Mouse (Mus musculus) intestine, embryonic 16.5 days (tissue): ENCODE measurements around the gene Gtf2i. TPM values are rescaled to one million over a fixed set of nuclear protein-coding genes. Genes with fewer than 3 reads are reported as not detected.

ENCODE experiments used
- microRNA-seq: library from miRNA; unstranded; fragments of <30 nt; microRNA quantifications from one replicate; pipeline ENCODE4, GENCODE M21; 2016
- polyA plus RNA-seq: library from polyadenylated mRNA; unstranded; fragments of >200 nt; fragmentation: Nextera tagmentation; extraction: Ambion mirVana; gene quantifications from 2 replicates; pipeline ENCODE4 v1.2.1, GENCODE M21; 2015

The Gtf2i gene
- polyA plus RNA-seq, 1 experiment from 2014 or later, result 86.7 TPM

Small RNAs within 50 kb of the gene (microRNA-seq; reads per million reads assigned to microRNA genes)
- not detected for gene Mir3965

Other genes starting within 250 kb of the Gtf2i start
- 6.7 and 8.2 TPM in 2 replicates for gene Castor2, start 215.0 kb downstream of the Gtf2i start, polyA plus RNA-seq
- 26.6 and 28.5 TPM in 2 replicates for gene Rcc1l, start 138.0 kb downstream of the Gtf2i start, polyA plus RNA-seq
- gene Gtf2ird2, start 130.7 kb downstream of the Gtf2i start, polyA plus RNA-seq, result 7.0 TPM in 2 replicates
- 5.7 and 6.6 TPM in 2 replicates for gene Ncf1, start 85.1 kb downstream of the Gtf2i start, polyA plus RNA-seq
- 66.5 and 66.6 TPM in 2 replicates for gene Gtf2ird1, start 142.0 kb upstream of the Gtf2i start, polyA plus RNA-seq
- 3.8 and 4.3 TPM in 2 replicates for gene Clip2, start 237.7 kb upstream of the Gtf2i start, polyA plus RNA-seq
- not detected in 2 replicates for gene Syna, start 245.4 kb upstream of the Gtf2i start, polyA plus RNA-seq